Mouse (Mus musculus): ENCODE measurements at regions not wholly inside any gene's neighbourhood (a gene's known extent, or its start where the extent isn't known, plus 50 kb on each side); places are given as distances from the start of the nearest gene placed in this dataset.
"Not testable (repeated sequence)": the region's sequence is repeated elsewhere in the genome, so short reads cannot be mapped to it uniquely, and the experiment has no call there.

- TF ChIP-seq CTCF, EP300 (IDR thresholded peaks at IDR 0.05; ENCODE audit: low read depth): not testable (repeated sequence)
Measured at GRCm38 (mm10) chr12:114108731-114109130, 565.0 kb downstream of the Adam6a start.
